Mouse (Mus musculus): Measurements from ENCODE around the gene Stra8. TPM values are rescaled to one million over a fixed set of nuclear protein-coding genes. Genes with fewer than 3 reads are reported as not detected.

Stra8 gene
- polyA plus RNA-seq, 1 experiment from 2014 or later, result not detected

Other genes with a start within 250 kb of the Stra8 start
- 8.9 and 10.9 TPM in 2 replicates for gene Agbl3, start 139.7 kb upstream of the Stra8 start, polyA plus RNA-seq (2015; fragmentation: Nextera tagmentation; extraction: Ambion mirVana)
- 1.3 and 1.6 TPM in 2 replicates for gene Tmem140, start 57.0 kb upstream of the Stra8 start, polyA plus RNA-seq (2015; fragmentation: Nextera tagmentation; extraction: Ambion mirVana)
- 11.4 and 13.7 TPM in 2 replicates for gene Cyren, start 42.1 kb upstream of the Stra8 start, polyA plus RNA-seq (2015; fragmentation: Nextera tagmentation; extraction: Ambion mirVana)
- 11.2 and 12.4 TPM in 2 replicates for gene Wdr91, start 9.3 kb upstream of the Stra8 start, polyA plus RNA-seq (2015; fragmentation: Nextera tagmentation; extraction: Ambion mirVana)
- 0.42 and 0.48 TPM in 2 replicates for gene Slc23a4, start 68.2 kb downstream of the Stra8 start, polyA plus RNA-seq (2015; fragmentation: Nextera tagmentation; extraction: Ambion mirVana)
- 34.4 and 37.8 TPM in 2 replicates for gene Cnot4, start 213.6 kb downstream of the Stra8 start, polyA plus RNA-seq (2015; fragmentation: Nextera tagmentation; extraction: Ambion mirVana)